Mouse (Mus musculus): ENCODE data around the gene Pnma3. TPM values are rescaled to one million over a fixed set of nuclear protein-coding genes. Genes with fewer than 3 reads are reported as not detected.

The Pnma3 gene
- polyA plus RNA-seq (2014; fragmentation: Illumina TruSeq; extraction: RNeasy Lipid Tissue Mini Kit (QIAGEN cat#74804); ENCODE audit: low read depth, low replicate concordance) = 0.11 TPM

GRCm38 (mm10) chrX:73064415-73064793, at the start of gene Pnma3:
Pnma3 (plus strand) TSS chrX:73064787.

GRCm38 (mm10) chrX:73037003-73037402, 27.6 kb upstream of the Pnma3 start, which contains the start of gene Pnma5:
Pnma5 (minus strand) TSS chrX:73037103.

GRCm38 (mm10) chrX:73082267-73083055, 17.9 kb downstream of the Pnma3 start, which contains the start of gene Xlr4a:
Xlr4a (minus strand) TSS chrX:73082478.

GRCm38 (mm10) chrX:73096941-73097508, 32.4 kb downstream of the Pnma3 start, which contains the start of gene Xlr3a:
Xlr3a (minus strand) TSS chrX:73097095.

GRCm38 (mm10) chrX:73116747-73117146, 52.2 kb downstream of the Pnma3 start, which contains the start of gene Gm14685:
Gm14685 (plus strand) TSS chrX:73117047.

Other genes starting within 250 kb of the Pnma3 start
- 0.10 TPM for gene Gabrq, start 239.6 kb upstream of the Pnma3 start, polyA plus RNA-seq (2014; fragmentation: Illumina TruSeq; extraction: RNeasy Lipid Tissue Mini Kit (QIAGEN cat#74804); ENCODE audit: low read depth, low replicate concordance)
- 33.6 TPM for gene Cetn2, start 146.4 kb upstream of the Pnma3 start, polyA plus RNA-seq (2014; fragmentation: Illumina TruSeq; extraction: RNeasy Lipid Tissue Mini Kit (QIAGEN cat#74804); ENCODE audit: low read depth, low replicate concordance)
- gene Nsdhl, start 146.2 kb upstream of the Pnma3 start, polyA plus RNA-seq (2014; fragmentation: Illumina TruSeq; extraction: RNeasy Lipid Tissue Mini Kit (QIAGEN cat#74804); ENCODE audit: low read depth, low replicate concordance) = 16.9 TPM
- 15.4 TPM for gene Zfp185, start 77.4 kb upstream of the Pnma3 start, polyA plus RNA-seq (2014; fragmentation: Illumina TruSeq; extraction: RNeasy Lipid Tissue Mini Kit (QIAGEN cat#74804); ENCODE audit: low read depth, low replicate concordance)
- gene Pnma5, start 27.7 kb upstream of the Pnma3 start, polyA plus RNA-seq (2014; fragmentation: Illumina TruSeq; extraction: RNeasy Lipid Tissue Mini Kit (QIAGEN cat#74804); ENCODE audit: low read depth, low replicate concordance) = 1.9 TPM
- gene Xlr4a, start 17.7 kb downstream of the Pnma3 start, polyA plus RNA-seq (2014; fragmentation: Illumina TruSeq; extraction: RNeasy Lipid Tissue Mini Kit (QIAGEN cat#74804); ENCODE audit: low read depth, low replicate concordance) = 14.1 TPM
- 2.9 TPM for gene Xlr3a, start 32.3 kb downstream of the Pnma3 start, polyA plus RNA-seq (2014; fragmentation: Illumina TruSeq; extraction: RNeasy Lipid Tissue Mini Kit (QIAGEN cat#74804); ENCODE audit: low read depth, low replicate concordance)
- not detected for gene Gm14685, start 52.3 kb downstream of the Pnma3 start, polyA plus RNA-seq (2014; fragmentation: Illumina TruSeq; extraction: RNeasy Lipid Tissue Mini Kit (QIAGEN cat#74804); ENCODE audit: low read depth, low replicate concordance)
- 11.0 TPM for gene Xlr5b, start 84.0 kb downstream of the Pnma3 start, polyA plus RNA-seq (2014; fragmentation: Illumina TruSeq; extraction: RNeasy Lipid Tissue Mini Kit (QIAGEN cat#74804); ENCODE audit: low read depth, low replicate concordance)
- gene DXBay18, start 84.7 kb downstream of the Pnma3 start, polyA plus RNA-seq (2014; fragmentation: Illumina TruSeq; extraction: RNeasy Lipid Tissue Mini Kit (QIAGEN cat#74804); ENCODE audit: low read depth, low replicate concordance) = 0.21 TPM
- gene Spin2d, start 112.2 kb downstream of the Pnma3 start, polyA plus RNA-seq (2014; fragmentation: Illumina TruSeq; extraction: RNeasy Lipid Tissue Mini Kit (QIAGEN cat#74804); ENCODE audit: low read depth, low replicate concordance) = 0.87 TPM
- gene Xlr3b, start 127.4 kb downstream of the Pnma3 start, polyA plus RNA-seq (2014; fragmentation: Illumina TruSeq; extraction: RNeasy Lipid Tissue Mini Kit (QIAGEN cat#74804); ENCODE audit: low read depth, low replicate concordance) = 3.6 TPM
- 10.5 TPM for gene Xlr4b, start 149.5 kb downstream of the Pnma3 start, polyA plus RNA-seq (2014; fragmentation: Illumina TruSeq; extraction: RNeasy Lipid Tissue Mini Kit (QIAGEN cat#74804); ENCODE audit: low read depth, low replicate concordance)
- 1.8 TPM for gene F8a, start 163.5 kb downstream of the Pnma3 start, polyA plus RNA-seq (2014; fragmentation: Illumina TruSeq; extraction: RNeasy Lipid Tissue Mini Kit (QIAGEN cat#74804); ENCODE audit: low read depth, low replicate concordance)
- gene Xlr4c, start 178.3 kb downstream of the Pnma3 start, polyA plus RNA-seq (2014; fragmentation: Illumina TruSeq; extraction: RNeasy Lipid Tissue Mini Kit (QIAGEN cat#74804); ENCODE audit: low read depth, low replicate concordance) = 12.6 TPM
- 7.0 TPM for gene Xlr3c, start 200.6 kb downstream of the Pnma3 start, polyA plus RNA-seq (2014; fragmentation: Illumina TruSeq; extraction: RNeasy Lipid Tissue Mini Kit (QIAGEN cat#74804); ENCODE audit: low read depth, low replicate concordance)
- gene Xlr5a, start 228.2 kb downstream of the Pnma3 start, polyA plus RNA-seq (2014; fragmentation: Illumina TruSeq; extraction: RNeasy Lipid Tissue Mini Kit (QIAGEN cat#74804); ENCODE audit: low read depth, low replicate concordance) = 10.8 TPM
- gene Xlr5c, start 228.2 kb downstream of the Pnma3 start, polyA plus RNA-seq (2014; fragmentation: Illumina TruSeq; extraction: RNeasy Lipid Tissue Mini Kit (QIAGEN cat#74804); ENCODE audit: low read depth, low replicate concordance) = 11.1 TPM